Mouse (Mus musculus) liver, embryonic 15.5 days (tissue): Measurements from ENCODE around the gene Nop16. TPM values are rescaled to one million over a fixed set of nuclear protein-coding genes. Genes with fewer than 3 reads are reported as not detected.
"Not testable (repeated sequence)": the region's sequence is repeated elsewhere in the genome, so short reads cannot be mapped to it uniquely, and the experiment has no call there.

Experiments
- ATAC-seq: fragments of 200-750 bp; cut with Nextera tagmentation; 2 replicates; pipeline ENCODE4 v1.8.0; 2017; ENCODE audit warnings: moderate number of reproducible peaks, mild to moderate bottlenecking, moderate library complexity; ENCODE audit not compliant: insufficient read depth
- H3K27ac ChIP-seq: fragments of 300-500 bp; sonication (generic); replicated peaks from 2 replicates; pipeline ENCODE4 v1.5.1; 2015; ENCODE audit warnings: mild to moderate bottlenecking, inconsistent platforms
- H3K27me3 ChIP-seq: fragments of 300-500 bp; sonication (generic); 2 replicates; pipeline ENCODE4 v1.6.1; 2015; ENCODE audit warnings: mild to moderate bottlenecking, inconsistent platforms
- H3K36me3 ChIP-seq: fragments of 300-500 bp; sonication (generic); replicated peaks from 2 replicates; pipeline ENCODE4 v1.6.1; 2015; ENCODE audit warnings: moderate library complexity, mild to moderate bottlenecking, inconsistent platforms
- H3K4me1 ChIP-seq: fragments of 300-500 bp; sonication (generic); replicated peaks from 2 replicates; pipeline ENCODE4 v1.6.1; 2015; ENCODE audit warnings: inconsistent platforms
- H3K4me2 ChIP-seq: fragments of 300-500 bp; sonication (generic); 2 replicates; pipeline ENCODE4 v1.6.1; 2015; ENCODE audit warnings: moderate library complexity, mild to moderate bottlenecking, inconsistent platforms
- H3K4me3 ChIP-seq: fragments of 300-500 bp; sonication (generic); replicated peaks from 2 replicates; pipeline ENCODE4 v1.5.1; 2015; ENCODE audit warnings: mild to moderate bottlenecking, inconsistent platforms
- H3K9ac ChIP-seq: fragments of 300-500 bp; sonication (generic); 2 replicates; pipeline ENCODE4 v1.6.1; 2015; ENCODE audit warnings: moderate library complexity, mild to moderate bottlenecking, inconsistent platforms
- H3K9me3 ChIP-seq: fragments of 300-500 bp; sonication (generic); replicated peaks from 2 replicates; pipeline ENCODE4 v1.6.1; 2016; ENCODE audit warnings: inconsistent platforms
- WGBS: fragments of 180-500 bp; shearing (Covaris S2); methylation state at CpG from one replicate; pipeline ENCODE4 v1.1.7; 2015; ENCODE audit warnings: mixed read lengths; ENCODE audit not compliant: insufficient replicate concordance; 5-methylcytosine and 5-hydroxymethylcytosine counted together
- polyA plus RNA-seq: library from polyadenylated mRNA; unstranded; fragments of >200 nt; fragmentation: Nextera tagmentation; extraction: Ambion mirVana; gene quantifications from 2 replicates; pipeline ENCODE4 v1.2.1, GENCODE M21; 2015

Nop16 gene
- 43.2 and 47.0 TPM in 2 replicates for polyA plus RNA-seq

- H3K27me3 ChIP-seq = no peaks in the 10 kb centered on the region
- H3K4me1 ChIP-seq = peaks cover 41% of the 10 kb centered on the region
- peak within 1 kb of the TSS; percentile 86 for H3K27ac ChIP-seq
- peak; percentile 98 for ATAC-seq
- peaks cover 48% of the 10 kb centered on the region for H3K36me3 ChIP-seq
- H3K9ac ChIP-seq = peak within 1 kb of the TSS; percentile 82
- peak within 1 kb of the TSS; percentile 89 for H3K4me3 ChIP-seq
- H3K4me2 ChIP-seq = peak within 1 kb of the TSS; percentile 90
- no peaks in the 10 kb centered on the region for H3K9me3 ChIP-seq
- WGBS = under 1% methylated on average over 51 of the region's 51 CpGs
Observed at GRCm38 (mm10) chr13:54589996-54590951, at the start of gene Nop16, which contains the start of gene Higd2a. TSS of gene Nop16 (minus strand) at chr13:54590090. TSS of gene Higd2a (plus strand) at chr13:54590207.

GRCm38 (mm10) chr13:54635011-54635410 is 45.1 kb upstream of the Nop16 start:
- WGBS = 78% methylated on average over 3 of the region's 3 CpGs

GRCm38 (mm10) chr13:54632731-54633277 is 42.9 kb upstream of the Nop16 start:
- H3K27ac ChIP-seq = 0 out of 2 replicates have a peak overlapping the region, but pooled peaks have one; percentile 43
- no peak overlapping the region for H3K4me2 ChIP-seq
- H3K36me3 ChIP-seq = peaks cover 19% of the 10 kb centered on the region
- WGBS = 70% methylated on average over 3 of the region's 3 CpGs
- ATAC-seq = no peak
- H3K9me3 ChIP-seq = no peaks in the 10 kb centered on the region
- H3K4me1 ChIP-seq = peaks cover 7% of the 10 kb centered on the region
- no peak overlapping the region for H3K9ac ChIP-seq
- no peaks in the 10 kb centered on the region for H3K27me3 ChIP-seq
- H3K4me3 ChIP-seq = no peak overlapping the region

More at GRCm38 (mm10) chr13:54635011-54635410, 45.1 kb upstream of the Nop16 start:
- Histone ChIP-seq H3K9ac (no peak overlapping the region), H3K4me2 (no peak overlapping the region), H3K4me1 (no peaks in the 10 kb centered on the region; the same call in 1 of the 2 replicates), H3K27me3 (no peaks in the 10 kb centered on the region), H3K36me3 (peaks cover 39% of the 10 kb centered on the region), H3K9me3 (no peaks in the 10 kb centered on the region), H3K27ac (no peak overlapping the region), H3K4me3 (no peak overlapping the region)
- ATAC-seq = no peak

GRCm38 (mm10) chr13:54629128-54629527 is 39.2 kb upstream of the Nop16 start:
- peak; percentile 51; the same call in 1 of the 2 replicates for ATAC-seq
- Histone ChIP-seq H3K9ac (no peak overlapping the region; the same call in 1 of the 2 replicates), H3K27ac (peak overlapping the region; percentile 26), H3K9me3 (no peaks in the 10 kb centered on the region), H3K4me2 (no peak overlapping the region), H3K36me3 (peaks cover 10% of the 10 kb centered on the region; the same call in 1 of the 2 replicates), H3K4me1 (peaks cover 22% of the 10 kb centered on the region), H3K4me3 (no peak overlapping the region), H3K27me3 (no peaks in the 10 kb centered on the region)
- WGBS = 64% methylated on average over 4 of the region's 4 CpGs

GRCm38 (mm10) chr13:54621960-54622521 is 32.2 kb upstream of the Nop16 start:
- peaks cover 3% of the 10 kb centered on the region; the same call in 1 of the 2 replicates for H3K27me3 ChIP-seq
- H3K36me3 ChIP-seq = 0 out of 2 replicates have a peak, but pooled peaks cover 4% of the 10 kb centered on the region
- ATAC-seq = peak; percentile 56
- peak overlapping the region; percentile 88 for H3K4me2 ChIP-seq
- peaks cover 38% of the 10 kb centered on the region for H3K4me1 ChIP-seq
- WGBS = 1% methylated on average over 27 of the region's 27 CpGs
- peak overlapping the region; percentile 83 for H3K27ac ChIP-seq
- peak overlapping the region; percentile 88 for H3K9ac ChIP-seq
- H3K4me3 ChIP-seq = peak overlapping the region; percentile 89
- H3K9me3 ChIP-seq = no peaks in the 10 kb centered on the region

- Histone ChIP-seq H3K4me2 (peak within 1 kb of the TSS; percentile 88), H3K9ac (peak within 1 kb of the TSS; percentile 88), H3K4me1 (peaks cover 31% of the 10 kb centered on the region), H3K36me3 (0 out of 2 replicates have a peak, but pooled peaks cover 3% of the 10 kb centered on the region), H3K27ac (peak within 1 kb of the TSS; percentile 83), H3K27me3 (peaks cover 3% of the 10 kb centered on the region; the same call in 1 of the 2 replicates), H3K4me3 (peak within 1 kb of the TSS; percentile 89), H3K9me3 (no peaks in the 10 kb centered on the region)
- ATAC-seq = peak; percentile 99
- 8% methylated on average over 44 of the region's 44 CpGs for WGBS
Observed at GRCm38 (mm10) chr13:54621155-54621932, 31.5 kb upstream of the Nop16 start, which contains the start of gene Faf2. TSS of gene Faf2 (plus strand) at chr13:54621784.

GRCm38 (mm10) chr13:54616998-54617397 is 27.1 kb upstream of the Nop16 start:
- Histone ChIP-seq H3K9me3 (no peaks in the 10 kb centered on the region), H3K27me3 (peaks cover 3% of the 10 kb centered on the region; the same call in 1 of the 2 replicates), H3K4me1 (peaks cover 8% of the 10 kb centered on the region), H3K36me3 (no peaks in the 10 kb centered on the region), H3K4me3 (no peak overlapping the region), H3K27ac (no peak overlapping the region), H3K4me2 (no peak overlapping the region), H3K9ac (no peak overlapping the region)
- 60% methylated on average over 6 of the region's 6 CpGs for WGBS
- ATAC-seq = no peak

GRCm38 (mm10) chr13:54616307-54616706 is 26.4 kb upstream of the Nop16 start:
- ATAC-seq = no peak
- no peak overlapping the region for H3K9ac ChIP-seq
- no peaks in the 10 kb centered on the region for H3K36me3 ChIP-seq
- no peaks in the 10 kb centered on the region for H3K9me3 ChIP-seq
- H3K27me3 ChIP-seq = peaks cover 3% of the 10 kb centered on the region; the same call in 1 of the 2 replicates
- H3K4me3 ChIP-seq = no peak overlapping the region
- no peak overlapping the region for H3K27ac ChIP-seq
- H3K4me2 ChIP-seq = no peak overlapping the region
- 68% methylated on average over 8 of the region's 8 CpGs for WGBS
- peaks cover 13% of the 10 kb centered on the region for H3K4me1 ChIP-seq

GRCm38 (mm10) chr13:54613141-54613540 is 23.3 kb upstream of the Nop16 start:
- 61% methylated on average over 8 of the region's 8 CpGs for WGBS
- H3K27ac ChIP-seq, H3K36me3 ChIP-seq, H3K9me3 ChIP-seq, H3K27me3 ChIP-seq, H3K4me2 ChIP-seq, H3K9ac ChIP-seq, ATAC-seq, H3K4me3 ChIP-seq: not testable (repeated sequence)
- peaks cover 39% of the 10 kb centered on the region for H3K4me1 ChIP-seq
